Mouse (Mus musculus): ENCODE measurements around the gene Gm49711. TPM values are rescaled to one million over a fixed set of nuclear protein-coding genes. Genes with fewer than 3 reads are reported as not detected.

The Gm49711 gene
- total RNA-seq, 1 experiment: not detected

DNA sequence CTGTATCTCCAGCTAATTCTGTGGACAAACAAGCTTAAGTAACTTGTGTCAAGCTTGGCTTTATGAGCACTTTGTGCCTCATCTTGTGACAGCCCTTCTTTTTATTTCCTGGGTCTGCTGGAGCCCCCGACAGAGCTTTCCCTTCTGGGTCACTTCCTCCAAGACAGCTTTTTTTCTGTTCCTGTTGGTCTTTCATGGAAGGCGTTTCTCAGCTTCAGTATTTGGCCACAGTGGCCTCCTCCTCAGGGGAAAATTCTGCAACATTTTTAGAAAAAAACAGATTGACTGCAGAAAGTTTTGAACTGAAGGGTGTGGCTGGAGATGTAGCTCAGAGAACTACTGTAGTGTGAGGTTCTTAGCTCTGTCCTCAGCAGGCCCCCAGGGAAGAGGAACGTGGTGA is 31.1 kb downstream of the Gm49711 start:
- H3K36me3 ChIP-seq (ENCODE audit: control insufficient read depth, insufficient read depth, low read length, poor library complexity, severe bottlenecking): no peaks in the 10 kb centered on the region
- no peak overlapping the region for H3K27ac ChIP-seq (ENCODE audit: insufficient read depth, low read depth, low read length, poor library complexity, severe bottlenecking)
- H3K4me3 ChIP-seq (ENCODE audit: insufficient read depth in 1 of 2, low read depth in 1 of 2, low read length in 2 of 2, poor library complexity in 1 of 2, severe bottlenecking in 1 of 2): no peak overlapping the region
- no peak overlapping the region for H3K9ac ChIP-seq (ENCODE audit: insufficient read depth, low read depth, low read length, poor library complexity, severe bottlenecking)
- H3K4me1 ChIP-seq (ENCODE audit: control insufficient read depth in 2 of 2, insufficient read depth in 2 of 2, low read length in 2 of 2, poor library complexity in 1 of 2): 0 out of 4 replicates have a peak, but pooled peaks cover 0 to 1% of the 10 kb centered on the region in 2 experiments
- TF ChIP-seq MAFK (IDR thresholded peaks at IDR 0.05; ENCODE audit: insufficient read depth, low read depth, low read length): no peak
- TF ChIP-seq ZNF384 (IDR thresholded peaks at IDR 0.05; ENCODE audit: low read depth, low read length): no peak
- no peak for TF ChIP-seq HCFC1 (IDR thresholded peaks at IDR 0.05; ENCODE audit: borderline replicate concordance, insufficient read depth, low read length)
- no peak for TF ChIP-seq ZC3H11A (IDR thresholded peaks at IDR 0.05; ENCODE audit: borderline replicate concordance, low read depth, low read length)
- TF ChIP-seq CHD2 (IDR thresholded peaks at IDR 0.05; ENCODE audit: low read depth, low read length): no peak
- no peaks in the 10 kb centered on the region for H3K9me3 ChIP-seq (ENCODE audit: control insufficient read depth, insufficient read depth, low read depth, low read length)
- in situ Hi-C loops (cut with MboI; ENCODE audit: low sequenced_read_pairs in 2 of 2, unreplicated experiment in 2 of 2): no loop called here
- DNase-seq (ENCODE audit: low read depth, low spot score): no peak

- no peaks in the 10 kb centered on the region for H3K9me3 ChIP-seq (ENCODE audit: control insufficient read depth, insufficient read depth, low read depth, low read length)
- no peaks in the 10 kb centered on the region for H3K36me3 ChIP-seq (ENCODE audit: control insufficient read depth, insufficient read depth, low read length, poor library complexity, severe bottlenecking)
- in situ Hi-C loops (cut with MboI; ENCODE audit: low sequenced_read_pairs in 2 of 2, unreplicated experiment in 2 of 2): no loop called here
- no peak overlapping the region for H3K27ac ChIP-seq (ENCODE audit: insufficient read depth, low read depth, low read length, poor library complexity, severe bottlenecking)
- no peak for TF ChIP-seq HCFC1 (IDR thresholded peaks at IDR 0.05; ENCODE audit: borderline replicate concordance, insufficient read depth, low read length)
- H3K9ac ChIP-seq (ENCODE audit: insufficient read depth, low read depth, low read length, poor library complexity, severe bottlenecking): no peak overlapping the region
- H3K4me3 ChIP-seq (ENCODE audit: insufficient read depth in 1 of 2, low read depth in 1 of 2, low read length in 2 of 2, poor library complexity in 1 of 2, severe bottlenecking in 1 of 2): no peak overlapping the region
- no peak for DNase-seq (ENCODE audit: low read depth, low spot score)
- H3K4me1 ChIP-seq (ENCODE audit: control insufficient read depth in 2 of 2, insufficient read depth in 2 of 2, low read length in 2 of 2, poor library complexity in 1 of 2): no peaks in the 10 kb centered on the region
These were observed 33.8 kb downstream of the Gm49711 start for GRCm38 (mm10) chr16:92091876-92092275.

GRCm38 (mm10) chr16:92098351-92099051 is 40.4 kb downstream of the Gm49711 start:
- TF ChIP-seq HCFC1 (IDR thresholded peaks at IDR 0.05; ENCODE audit: borderline replicate concordance, insufficient read depth, low read length) (no peak), MAFK (IDR thresholded peaks at IDR 0.05; ENCODE audit: insufficient read depth, low read depth, low read length) (no peak), CHD2 (IDR thresholded peaks at IDR 0.05; ENCODE audit: low read depth, low read length) (no peak), ZNF384 (IDR thresholded peaks at IDR 0.05; ENCODE audit: low read depth, low read length) (no peak), ZC3H11A (IDR thresholded peaks at IDR 0.05; ENCODE audit: borderline replicate concordance, low read depth, low read length) (no peak)
- DNase-seq (ENCODE audit: low read depth, low spot score): no peak
- Histone ChIP-seq H3K9ac (ENCODE audit: insufficient read depth, low read depth, low read length, poor library complexity, severe bottlenecking) (no peak overlapping the region), H3K27ac (ENCODE audit: insufficient read depth, low read depth, low read length, poor library complexity, severe bottlenecking) (no peak overlapping the region), H3K4me1 (ENCODE audit: control insufficient read depth in 2 of 2, insufficient read depth in 2 of 2, low read length in 2 of 2, poor library complexity in 1 of 2) (no peaks in the 10 kb centered on the region), H3K4me3 (ENCODE audit: insufficient read depth in 1 of 2, low read depth in 1 of 2, low read length in 2 of 2, poor library complexity in 1 of 2, severe bottlenecking in 1 of 2) (no peak overlapping the region), H3K9me3 (ENCODE audit: control insufficient read depth, insufficient read depth, low read depth, low read length) (no peaks in the 10 kb centered on the region), H3K36me3 (ENCODE audit: control insufficient read depth, insufficient read depth, low read length, poor library complexity, severe bottlenecking) (0 out of 2 replicates have a peak, but pooled peaks cover 6% of the 10 kb centered on the region)
- in situ Hi-C loops (cut with MboI; ENCODE audit: low sequenced_read_pairs in 2 of 2, unreplicated experiment in 2 of 2): no loop called here

GRCm38 (mm10) chr16:92099598-92099997 is 41.5 kb downstream of the Gm49711 start:
- Histone ChIP-seq H3K9me3 (ENCODE audit: control insufficient read depth, insufficient read depth, low read depth, low read length) (no peaks in the 10 kb centered on the region), H3K36me3 (ENCODE audit: control insufficient read depth, insufficient read depth, low read length, poor library complexity, severe bottlenecking) (0 out of 2 replicates have a peak, but pooled peaks cover 6% of the 10 kb centered on the region), H3K4me1 (ENCODE audit: control insufficient read depth in 2 of 2, insufficient read depth in 2 of 2, low read length in 2 of 2, poor library complexity in 1 of 2) (peaks cover 0 to 3% of the 10 kb centered on the region in 2 experiments; a peak in 1 of 4 replicates), H3K4me3 (ENCODE audit: insufficient read depth in 1 of 2, low read depth in 1 of 2, low read length in 2 of 2, poor library complexity in 1 of 2, severe bottlenecking in 1 of 2) (no peak overlapping the region), H3K9ac (ENCODE audit: insufficient read depth, low read depth, low read length, poor library complexity, severe bottlenecking) (no peak overlapping the region), H3K27ac (ENCODE audit: insufficient read depth, low read depth, low read length, poor library complexity, severe bottlenecking) (no peak overlapping the region)
- in situ Hi-C loops (cut with MboI; ENCODE audit: low sequenced_read_pairs in 2 of 2, unreplicated experiment in 2 of 2): no loop called here
- TF ChIP-seq HCFC1 (IDR thresholded peaks at IDR 0.05; ENCODE audit: borderline replicate concordance, insufficient read depth, low read length) (no peak), ZNF384 (IDR thresholded peaks at IDR 0.05; ENCODE audit: low read depth, low read length) (no peak), ZC3H11A (IDR thresholded peaks at IDR 0.05; ENCODE audit: borderline replicate concordance, low read depth, low read length) (no peak), MAFK (IDR thresholded peaks at IDR 0.05; ENCODE audit: insufficient read depth, low read depth, low read length) (no peak), CHD2 (IDR thresholded peaks at IDR 0.05; ENCODE audit: low read depth, low read length) (no peak)
- no peak for DNase-seq (ENCODE audit: low read depth, low spot score)
